Mouse (Mus musculus): Measurements from ENCODE around the gene Ldhb. TPM values are rescaled to one million over a fixed set of nuclear protein-coding genes. Genes with fewer than 3 reads are reported as not detected.

The Ldhb gene
- total RNA-seq (2014; fragmentation: Nextera tagmentation) (not detected in 2 replicates), total RNA-seq (2017) (not detected in 2 replicates), polyA plus RNA-seq (2012) (0.09 TPM in 1 of 2 replicates, not detected in the other)

GRCm38 (mm10) chr6:142507785-142508162, at the start of gene Ldhb:
TSS of gene Ldhb (minus strand) at chr6:142507957.
- H3K4me1 ChIP-seq (ENCODE audit: insufficient read depth, low read depth, low read length): no peaks in the 10 kb centered on the region
- no peak for ATAC-seq (ENCODE audit: extremely low read depth, insufficient number of reproducible peaks, low FRiP score, poor library complexity, severe bottlenecking)
- H3K36me3 ChIP-seq (replicated peaks): no peaks in the 10 kb centered on the region
- no peaks in the 10 kb centered on the region for H3K9me3 ChIP-seq (replicated peaks)
- TF ChIP-seq TAL1 (conservative IDR thresholded peaks at IDR 0.05; ENCODE audit: low read depth, low read length) (no peak), GATA1 (IDR thresholded peaks at IDR 0.05; ENCODE audit: borderline replicate concordance, low read length) (no peak), GATA2 (IDR thresholded peaks at IDR 0.05; ENCODE audit: borderline replicate concordance, low read depth, low read length) (no peak), CTCF (IDR thresholded peaks at IDR 0.05; ENCODE audit: low read depth, low read length) (no peak), POLR2AphosphoS5 (IDR thresholded peaks at IDR 0.05; ENCODE audit: insufficient replicate concordance, low read depth, low read length) (no peak)
- H3K4me3 ChIP-seq (ENCODE audit: low read depth, low read length): no peak within 1 kb of the TSS
- H3K27me3 ChIP-seq (ENCODE audit: insufficient read depth, low read length): peaks cover 9% of the 10 kb centered on the region; the same call in 1 of the 2 replicates
- no peak for DNase-seq (ENCODE audit: low spot score)

DNA sequence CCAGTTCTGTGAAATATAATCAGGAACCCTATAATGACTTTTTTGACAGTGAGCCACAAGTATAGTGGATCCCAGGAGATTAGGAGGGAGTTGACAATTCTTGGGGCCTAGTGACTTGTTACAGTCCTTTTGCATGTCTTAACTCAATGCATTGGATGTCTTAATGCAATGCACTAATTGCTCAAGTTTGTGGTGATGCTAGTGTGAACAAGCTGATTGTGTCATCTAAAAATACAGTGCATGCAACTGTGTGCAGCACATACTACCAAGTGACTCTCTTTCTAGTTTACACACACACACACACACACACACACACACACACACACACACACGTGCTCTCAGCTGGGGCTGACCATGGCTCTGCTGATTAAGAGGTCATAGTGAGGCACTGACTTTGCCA, 48.2 kb upstream of the Ldhb start:
- H3K9me3 ChIP-seq (replicated peaks): no peaks in the 10 kb centered on the region
- no peaks in the 10 kb centered on the region for H3K4me1 ChIP-seq (ENCODE audit: insufficient read depth, low read depth, low read length)
- DNase-seq (ENCODE audit: low spot score): no peak
- TF ChIP-seq CTCF (IDR thresholded peaks at IDR 0.05; ENCODE audit: low read depth, low read length): no peak
- TF ChIP-seq GATA2 (IDR thresholded peaks at IDR 0.05; ENCODE audit: borderline replicate concordance, low read depth, low read length): no peak
- TF ChIP-seq GATA1 (IDR thresholded peaks at IDR 0.05; ENCODE audit: borderline replicate concordance, low read length): no peak
- no peak for TF ChIP-seq POLR2AphosphoS5 (IDR thresholded peaks at IDR 0.05; ENCODE audit: insufficient replicate concordance, low read depth, low read length)
- ATAC-seq (ENCODE audit: extremely low read depth, insufficient number of reproducible peaks, low FRiP score, poor library complexity, severe bottlenecking): no peak
- no peak overlapping the region for H3K4me3 ChIP-seq (ENCODE audit: low read depth, low read length)
- H3K36me3 ChIP-seq (replicated peaks): no peaks in the 10 kb centered on the region
- no peaks in the 10 kb centered on the region for H3K27me3 ChIP-seq (ENCODE audit: insufficient read depth, low read length)

DNA sequence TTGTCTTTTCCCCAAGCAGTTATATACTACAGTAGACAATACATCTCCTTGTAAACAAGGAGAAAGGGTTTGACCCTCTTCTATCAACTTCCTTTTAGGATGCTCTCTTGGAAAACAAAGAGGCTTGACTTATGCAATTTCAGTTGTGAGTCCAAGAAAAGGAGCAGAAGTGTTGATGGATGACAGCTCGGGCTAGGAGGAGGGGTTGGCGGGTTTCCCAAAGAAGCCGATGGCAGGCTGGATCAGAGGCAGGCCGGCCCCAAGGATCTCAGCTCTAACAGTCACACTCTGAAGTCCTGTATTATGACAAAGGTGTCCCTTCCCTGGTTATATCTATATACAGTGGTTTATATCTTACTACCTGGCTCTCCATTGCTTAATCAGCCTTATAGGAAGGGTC, 43.7 kb upstream of the Ldhb start:
- TF ChIP-seq TAL1 (conservative IDR thresholded peaks at IDR 0.05; ENCODE audit: low read depth, low read length) (no peak), GATA1 (IDR thresholded peaks at IDR 0.05; ENCODE audit: borderline replicate concordance, low read length) (no peak), POLR2AphosphoS5 (IDR thresholded peaks at IDR 0.05; ENCODE audit: insufficient replicate concordance, low read depth, low read length) (no peak), CTCF (IDR thresholded peaks at IDR 0.05; ENCODE audit: low read depth, low read length) (no peak), GATA2 (IDR thresholded peaks at IDR 0.05; ENCODE audit: borderline replicate concordance, low read depth, low read length) (no peak)
- Histone ChIP-seq H3K9me3 (replicated peaks) (no peaks in the 10 kb centered on the region), H3K4me3 (ENCODE audit: low read depth, low read length) (no peak overlapping the region), H3K36me3 (replicated peaks) (no peaks in the 10 kb centered on the region), H3K27me3 (ENCODE audit: insufficient read depth, low read length) (no peaks in the 10 kb centered on the region), H3K4me1 (ENCODE audit: insufficient read depth, low read depth, low read length) (no peaks in the 10 kb centered on the region)
- ATAC-seq (ENCODE audit: extremely low read depth, insufficient number of reproducible peaks, low FRiP score, poor library complexity, severe bottlenecking) (no peak), DNase-seq (ENCODE audit: low spot score) (no peak)

GRCm38 (mm10) chr6:142550871-142551270, 43.1 kb upstream of the Ldhb start:
- no peak for ATAC-seq (ENCODE audit: extremely low read depth, insufficient number of reproducible peaks, low FRiP score, poor library complexity, severe bottlenecking)
- DNase-seq (ENCODE audit: low spot score): no peak
- TF ChIP-seq GATA2 (IDR thresholded peaks at IDR 0.05; ENCODE audit: borderline replicate concordance, low read depth, low read length) (no peak), POLR2AphosphoS5 (IDR thresholded peaks at IDR 0.05; ENCODE audit: insufficient replicate concordance, low read depth, low read length) (no peak)
- Histone ChIP-seq H3K4me1 (ENCODE audit: insufficient read depth, low read depth, low read length) (no peaks in the 10 kb centered on the region), H3K27me3 (ENCODE audit: insufficient read depth, low read length) (no peaks in the 10 kb centered on the region), H3K36me3 (replicated peaks) (no peaks in the 10 kb centered on the region), H3K9me3 (replicated peaks) (no peaks in the 10 kb centered on the region), H3K4me3 (ENCODE audit: low read depth, low read length) (no peak overlapping the region)

GRCm38 (mm10) chr6:142548377-142548776, 40.6 kb upstream of the Ldhb start:
- Histone ChIP-seq H3K9me3 (replicated peaks) (no peaks in the 10 kb centered on the region), H3K4me3 (ENCODE audit: low read depth, low read length) (no peak overlapping the region), H3K36me3 (replicated peaks) (no peaks in the 10 kb centered on the region), H3K27me3 (ENCODE audit: insufficient read depth, low read length) (no peaks in the 10 kb centered on the region), H3K4me1 (ENCODE audit: insufficient read depth, low read depth, low read length) (no peaks in the 10 kb centered on the region)
- ATAC-seq (ENCODE audit: extremely low read depth, insufficient number of reproducible peaks, low FRiP score, poor library complexity, severe bottlenecking) (no peak), DNase-seq (ENCODE audit: low spot score) (no peak)
- no peak for TF ChIP-seq CTCF (IDR thresholded peaks at IDR 0.05; ENCODE audit: low read depth, low read length)
- no peak for TF ChIP-seq TAL1 (conservative IDR thresholded peaks at IDR 0.05; ENCODE audit: low read depth, low read length)
- TF ChIP-seq GATA1 (IDR thresholded peaks at IDR 0.05; ENCODE audit: borderline replicate concordance, low read length): no peak
- TF ChIP-seq POLR2AphosphoS5 (IDR thresholded peaks at IDR 0.05; ENCODE audit: insufficient replicate concordance, low read depth, low read length): no peak
- no peak for TF ChIP-seq GATA2 (IDR thresholded peaks at IDR 0.05; ENCODE audit: borderline replicate concordance, low read depth, low read length)

GRCm38 (mm10) chr6:142545132-142545531, 37.4 kb upstream of the Ldhb start:
- ATAC-seq (ENCODE audit: extremely low read depth, insufficient number of reproducible peaks, low FRiP score, poor library complexity, severe bottlenecking) (no peak), DNase-seq (ENCODE audit: low spot score) (no peak)
- no peaks in the 10 kb centered on the region for H3K36me3 ChIP-seq (replicated peaks)

GRCm38 (mm10) chr6:142543648-142544047, 35.9 kb upstream of the Ldhb start:
- Histone ChIP-seq H3K4me3 (ENCODE audit: low read depth, low read length) (no peak overlapping the region), H3K9me3 (replicated peaks) (no peaks in the 10 kb centered on the region), H3K4me1 (ENCODE audit: insufficient read depth, low read depth, low read length) (no peaks in the 10 kb centered on the region), H3K36me3 (replicated peaks) (no peaks in the 10 kb centered on the region), H3K27me3 (ENCODE audit: insufficient read depth, low read length) (no peaks in the 10 kb centered on the region)
- ATAC-seq (ENCODE audit: extremely low read depth, insufficient number of reproducible peaks, low FRiP score, poor library complexity, severe bottlenecking): no peak
- DNase-seq (ENCODE audit: low spot score): no peak
- no peak for TF ChIP-seq GATA1 (IDR thresholded peaks at IDR 0.05; ENCODE audit: borderline replicate concordance, low read length)
- TF ChIP-seq POLR2AphosphoS5 (IDR thresholded peaks at IDR 0.05; ENCODE audit: insufficient replicate concordance, low read depth, low read length): no peak
- TF ChIP-seq GATA2 (IDR thresholded peaks at IDR 0.05; ENCODE audit: borderline replicate concordance, low read depth, low read length): no peak
- TF ChIP-seq CTCF (IDR thresholded peaks at IDR 0.05; ENCODE audit: low read depth, low read length): no peak
- no peak for TF ChIP-seq TAL1 (conservative IDR thresholded peaks at IDR 0.05; ENCODE audit: low read depth, low read length)

More at GRCm38 (mm10) chr6:142545132-142545531, 37.4 kb upstream of the Ldhb start:
- no peaks in the 10 kb centered on the region for H3K4me1 ChIP-seq (ENCODE audit: insufficient read depth, low read depth, low read length)
- no peaks in the 10 kb centered on the region for H3K9me3 ChIP-seq (replicated peaks)
- H3K4me3 ChIP-seq (ENCODE audit: low read depth, low read length): no peak overlapping the region
- no peak for TF ChIP-seq CTCF (IDR thresholded peaks at IDR 0.05; ENCODE audit: low read depth, low read length)
- TF ChIP-seq GATA2 (IDR thresholded peaks at IDR 0.05; ENCODE audit: borderline replicate concordance, low read depth, low read length): no peak
- TF ChIP-seq TAL1 (conservative IDR thresholded peaks at IDR 0.05; ENCODE audit: low read depth, low read length): no peak
- no peaks in the 10 kb centered on the region for H3K27me3 ChIP-seq (ENCODE audit: insufficient read depth, low read length)
